Mouse (Mus musculus): ENCODE results near the gene Dlg5. TPM values are rescaled to one million over a fixed set of nuclear protein-coding genes. Genes with fewer than 3 reads are reported as not detected.

The Dlg5 gene
- polyA plus RNA-seq, 1 experiment from 2014 or later = 18.4 TPM

GRCm38 (mm10) chr14:24189598-24189997 lies 56.1 kb downstream of the Dlg5 start:
- no peaks in the 10 kb centered on the region; the same call in 1 of the 2 replicates for H3K36me3 ChIP-seq (ENCODE audit: control insufficient read depth, insufficient read depth, low read length)
- 62% methylated on average over 7 of the region's 7 CpGs for WGBS
- H3K4me2 ChIP-seq (ENCODE audit: low read length) = no peak overlapping the region
- H3K4me1 ChIP-seq (ENCODE audit: control insufficient read depth, insufficient read depth, low read depth, low read length) = peaks cover 3% of the 10 kb centered on the region; the same call in 1 of the 2 replicates
- H3K9me3 ChIP-seq (ENCODE audit: control insufficient read depth, low read length) = no peaks in the 10 kb centered on the region
- H3K9ac ChIP-seq (ENCODE audit: low read depth, low read length) = no peak overlapping the region
- H3K27ac ChIP-seq (ENCODE audit: low read depth, low read length) = no peak overlapping the region
- ATAC-seq = no peak
- no peaks in the 10 kb centered on the region for H3K27me3 ChIP-seq (replicated peaks; ENCODE audit: control insufficient read depth, insufficient read depth, low read length)
- no peak overlapping the region for H3K4me3 ChIP-seq (ENCODE audit: low read length)

DNA sequence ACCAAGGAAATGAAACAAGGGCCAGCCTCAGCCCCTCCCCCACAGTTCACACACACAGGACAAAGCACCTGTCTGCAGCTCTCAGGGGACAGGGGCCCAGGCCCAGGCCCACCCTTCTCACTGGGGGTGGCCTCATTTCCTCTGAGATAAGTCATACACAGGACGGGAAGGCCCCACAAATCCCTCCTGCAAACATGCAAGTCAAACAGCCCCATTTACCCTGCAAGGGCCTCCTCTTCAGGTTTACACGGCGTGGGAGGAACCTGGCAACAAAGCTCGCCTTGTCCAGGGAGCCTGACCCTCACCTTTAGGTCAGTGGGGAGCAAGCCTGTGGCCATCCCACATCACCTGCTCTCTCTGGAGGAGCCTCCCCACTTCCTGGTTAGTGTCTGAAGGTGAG lies 60.2 kb downstream of the Dlg5 start:
- no peak for ATAC-seq
- no peaks in the 10 kb centered on the region; the same call in 1 of the 2 replicates for H3K36me3 ChIP-seq (ENCODE audit: control insufficient read depth, insufficient read depth, low read length)
- no peaks in the 10 kb centered on the region for H3K9me3 ChIP-seq (ENCODE audit: control insufficient read depth, low read length)
- no peaks in the 10 kb centered on the region for H3K27me3 ChIP-seq (replicated peaks; ENCODE audit: control insufficient read depth, insufficient read depth, low read length)
- WGBS = 54% methylated on average over 4 of the region's 4 CpGs
- no peak overlapping the region for H3K9ac ChIP-seq (ENCODE audit: low read depth, low read length)
- no peak overlapping the region for H3K4me3 ChIP-seq (ENCODE audit: low read length)
- no peak overlapping the region for H3K4me2 ChIP-seq (ENCODE audit: low read length)
- peaks cover 7% of the 10 kb centered on the region for H3K4me1 ChIP-seq (ENCODE audit: control insufficient read depth, insufficient read depth, low read depth, low read length)
- H3K27ac ChIP-seq (ENCODE audit: low read depth, low read length) = no peak overlapping the region

DNA sequence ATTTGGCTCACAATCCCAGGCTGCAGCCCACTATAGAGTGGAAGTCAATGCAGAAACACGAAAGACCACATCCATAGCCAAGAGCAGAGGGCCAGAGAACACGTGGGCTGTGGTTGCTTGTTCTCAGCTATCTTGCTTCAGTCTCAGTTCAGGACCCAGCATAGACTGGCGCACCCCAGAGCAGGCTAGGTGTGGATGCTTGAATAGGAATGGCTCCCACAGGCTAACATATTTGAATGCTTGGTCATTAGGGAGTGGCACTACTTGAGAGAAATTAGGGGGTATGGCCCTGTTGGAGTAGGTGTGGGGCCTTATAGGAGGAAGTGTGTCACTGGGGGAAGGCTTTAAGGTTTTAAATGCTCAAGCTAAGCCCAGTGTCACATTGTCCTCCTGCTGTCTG lies 62.8 kb downstream of the Dlg5 start:
- no peaks in the 10 kb centered on the region for H3K27me3 ChIP-seq (replicated peaks; ENCODE audit: control insufficient read depth, insufficient read depth, low read length)
- WGBS = 81% methylated on average over 3 of the region's 3 CpGs
- peaks cover 5% of the 10 kb centered on the region for H3K4me1 ChIP-seq (ENCODE audit: control insufficient read depth, insufficient read depth, low read depth, low read length)
- H3K4me3 ChIP-seq (ENCODE audit: low read length) = no peak overlapping the region
- H3K4me2 ChIP-seq (ENCODE audit: low read length) = no peak overlapping the region
- H3K36me3 ChIP-seq (ENCODE audit: control insufficient read depth, insufficient read depth, low read length) = no peaks in the 10 kb centered on the region; the same call in 1 of the 2 replicates
- no peak for ATAC-seq
- H3K27ac ChIP-seq (ENCODE audit: low read depth, low read length) = no peak overlapping the region
- no peaks in the 10 kb centered on the region for H3K9me3 ChIP-seq (ENCODE audit: control insufficient read depth, low read length)
- no peak overlapping the region for H3K9ac ChIP-seq (ENCODE audit: low read depth, low read length)

DNA sequence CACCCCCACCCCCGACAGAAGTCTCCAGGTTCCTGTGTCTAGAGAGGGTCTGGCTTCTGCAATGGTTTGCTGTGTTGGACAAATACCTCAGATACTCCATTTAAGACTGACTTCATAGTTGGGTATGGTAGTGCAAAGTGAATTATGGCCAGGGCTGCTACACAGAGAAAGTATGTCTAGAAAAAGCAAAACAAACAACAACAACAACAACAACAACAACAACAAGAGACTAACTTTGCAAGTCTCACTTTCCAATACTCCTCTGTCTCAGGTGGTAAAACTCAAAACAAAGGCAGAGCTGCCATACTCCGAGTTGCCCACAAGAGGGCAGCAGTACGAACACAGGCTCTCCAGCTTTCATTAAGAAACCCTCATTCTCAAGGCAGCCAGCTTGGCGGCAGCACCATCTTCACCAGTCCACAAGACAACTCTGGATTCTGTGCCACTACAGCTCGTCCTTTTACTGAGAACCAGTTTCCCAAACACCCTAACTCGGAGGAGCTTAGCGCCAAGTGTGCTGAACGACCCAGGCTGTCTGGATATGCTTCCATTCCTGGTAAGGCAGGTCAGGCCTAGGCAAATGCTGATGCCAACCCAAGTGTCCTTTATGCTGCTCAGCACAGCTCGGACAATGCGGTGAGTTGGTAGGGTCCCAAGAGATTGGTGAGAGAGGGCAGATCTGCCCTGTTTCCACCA lies 63.8 kb downstream of the Dlg5 start:
- H3K36me3 ChIP-seq (ENCODE audit: control insufficient read depth, insufficient read depth, low read length) = no peaks in the 10 kb centered on the region
- H3K9me3 ChIP-seq (ENCODE audit: control insufficient read depth, low read length) = no peaks in the 10 kb centered on the region
- ATAC-seq = peak; percentile 81

DNA sequence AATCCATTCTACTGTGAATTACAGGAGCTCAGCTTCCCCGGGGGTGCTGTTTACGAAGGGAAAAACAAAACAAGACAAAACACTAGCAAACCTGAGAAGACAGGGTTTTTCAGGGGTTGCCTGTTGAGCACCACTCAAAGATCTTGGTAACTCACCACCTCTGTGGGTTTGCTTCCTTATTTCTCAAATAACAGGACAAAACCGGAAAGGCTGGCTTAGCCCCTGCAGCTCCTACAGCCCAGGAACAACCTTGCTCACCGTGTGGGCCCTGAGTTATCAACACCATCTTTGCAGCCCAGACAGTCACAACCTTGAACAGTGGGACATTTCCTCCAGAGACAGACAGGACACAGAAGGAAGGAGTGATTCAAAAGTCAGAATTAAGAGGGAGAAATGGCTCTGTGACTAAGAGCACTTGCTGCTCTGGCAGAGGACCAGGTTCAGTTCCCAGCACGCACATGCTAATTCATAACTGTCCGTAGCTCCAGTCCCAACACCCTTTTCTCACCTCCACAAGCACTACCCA lies 66.2 kb downstream of the Dlg5 start:
- Histone ChIP-seq H3K27me3 (replicated peaks; ENCODE audit: control insufficient read depth, insufficient read depth, low read length) (no peaks in the 10 kb centered on the region), H3K4me3 (ENCODE audit: low read length) (no peak overlapping the region), H3K4me2 (ENCODE audit: low read length) (no peak overlapping the region), H3K9me3 (ENCODE audit: control insufficient read depth, low read length) (no peaks in the 10 kb centered on the region), H3K36me3 (ENCODE audit: control insufficient read depth, insufficient read depth, low read length) (peaks cover 6% of the 10 kb centered on the region), H3K9ac (ENCODE audit: low read depth, low read length) (no peak overlapping the region), H3K4me1 (ENCODE audit: control insufficient read depth, insufficient read depth, low read depth, low read length) (peaks cover 5% of the 10 kb centered on the region), H3K27ac (ENCODE audit: low read depth, low read length) (no peak overlapping the region)
- 72% methylated on average over 6 of the region's 6 CpGs for WGBS
- no peak for ATAC-seq

More for the DNA sequence above, 63.8 kb downstream of the Dlg5 start:
- H3K9ac ChIP-seq (ENCODE audit: low read depth, low read length) = no peak overlapping the region
- no peak overlapping the region for H3K4me3 ChIP-seq (ENCODE audit: low read length)
- peak overlapping the region; percentile 14 for H3K27ac ChIP-seq (ENCODE audit: low read depth, low read length)
- 17% methylated on average over 10 of the region's 10 CpGs for WGBS
- H3K27me3 ChIP-seq (replicated peaks; ENCODE audit: control insufficient read depth, insufficient read depth, low read length) = no peaks in the 10 kb centered on the region
- no peak overlapping the region for H3K4me2 ChIP-seq (ENCODE audit: low read length)
- peaks cover 5% of the 10 kb centered on the region for H3K4me1 ChIP-seq (ENCODE audit: control insufficient read depth, insufficient read depth, low read depth, low read length)

DNA sequence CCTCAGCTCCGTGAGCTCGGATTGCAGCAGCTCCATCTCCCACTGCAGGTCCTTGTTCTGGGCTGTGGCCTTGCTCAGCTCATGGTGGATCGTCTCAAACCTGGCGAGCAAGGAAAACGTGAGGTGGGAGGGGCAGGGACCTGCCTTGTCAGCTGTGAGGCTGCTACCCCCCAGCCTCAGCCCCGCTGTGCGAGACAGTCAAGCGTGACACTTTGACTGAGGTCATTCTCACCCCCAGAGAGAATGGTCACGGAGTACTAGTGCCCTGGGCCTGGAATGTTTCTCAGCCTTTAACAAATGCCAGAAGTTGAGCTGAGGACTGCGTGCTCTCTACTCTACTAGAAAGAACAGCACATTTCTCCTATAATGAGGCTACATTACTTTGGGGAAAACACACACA lies 69.1 kb downstream of the Dlg5 start:
- no peaks in the 10 kb centered on the region for H3K4me1 ChIP-seq (ENCODE audit: control insufficient read depth, insufficient read depth, low read depth, low read length)
- no peak overlapping the region for H3K4me2 ChIP-seq (ENCODE audit: low read length)
- no peak overlapping the region for H3K4me3 ChIP-seq (ENCODE audit: low read length)
- H3K9ac ChIP-seq (ENCODE audit: low read depth, low read length) = no peak overlapping the region
- 55% methylated on average over 10 of the region's 10 CpGs for WGBS
- H3K27me3 ChIP-seq (replicated peaks; ENCODE audit: control insufficient read depth, insufficient read depth, low read length) = no peaks in the 10 kb centered on the region
- H3K27ac ChIP-seq (ENCODE audit: low read depth, low read length) = no peak overlapping the region
- ATAC-seq = no peak
- H3K36me3 ChIP-seq (ENCODE audit: control insufficient read depth, insufficient read depth, low read length) = peaks cover 6% of the 10 kb centered on the region
- H3K9me3 ChIP-seq (ENCODE audit: control insufficient read depth, low read length) = no peaks in the 10 kb centered on the region

GRCm38 (mm10) chr14:24173326-24173725 lies 72.4 kb downstream of the Dlg5 start:
- Histone ChIP-seq H3K4me1 (ENCODE audit: control insufficient read depth, insufficient read depth, low read depth, low read length) (no peaks in the 10 kb centered on the region), H3K9me3 (ENCODE audit: control insufficient read depth, low read length) (no peaks in the 10 kb centered on the region), H3K4me3 (ENCODE audit: low read length) (no peak overlapping the region), H3K4me2 (ENCODE audit: low read length) (no peak overlapping the region), H3K27me3 (replicated peaks; ENCODE audit: control insufficient read depth, insufficient read depth, low read length) (no peaks in the 10 kb centered on the region), H3K9ac (ENCODE audit: low read depth, low read length) (no peak overlapping the region), H3K36me3 (ENCODE audit: control insufficient read depth, insufficient read depth, low read length) (peaks cover 28% of the 10 kb centered on the region), H3K27ac (ENCODE audit: low read depth, low read length) (no peak overlapping the region)
- WGBS = 39% methylated on average over 6 of the region's 6 CpGs
- ATAC-seq = no peak

- Histone ChIP-seq H3K9ac (ENCODE audit: low read depth, low read length) (no peak overlapping the region), H3K36me3 (ENCODE audit: control insufficient read depth, insufficient read depth, low read length) (peaks cover 28% of the 10 kb centered on the region), H3K27me3 (replicated peaks; ENCODE audit: control insufficient read depth, insufficient read depth, low read length) (no peaks in the 10 kb centered on the region), H3K27ac (ENCODE audit: low read depth, low read length) (no peak overlapping the region), H3K4me1 (ENCODE audit: control insufficient read depth, insufficient read depth, low read depth, low read length) (no peaks in the 10 kb centered on the region), H3K4me3 (ENCODE audit: low read length) (no peak overlapping the region), H3K9me3 (ENCODE audit: control insufficient read depth, low read length) (no peaks in the 10 kb centered on the region), H3K4me2 (ENCODE audit: low read length) (no peak overlapping the region)
- 78% methylated on average over 13 of the region's 13 CpGs for WGBS
- no peak for ATAC-seq
These were observed 73.9 kb downstream of the Dlg5 start for GRCm38 (mm10) chr14:24171639-24172311.

DNA sequence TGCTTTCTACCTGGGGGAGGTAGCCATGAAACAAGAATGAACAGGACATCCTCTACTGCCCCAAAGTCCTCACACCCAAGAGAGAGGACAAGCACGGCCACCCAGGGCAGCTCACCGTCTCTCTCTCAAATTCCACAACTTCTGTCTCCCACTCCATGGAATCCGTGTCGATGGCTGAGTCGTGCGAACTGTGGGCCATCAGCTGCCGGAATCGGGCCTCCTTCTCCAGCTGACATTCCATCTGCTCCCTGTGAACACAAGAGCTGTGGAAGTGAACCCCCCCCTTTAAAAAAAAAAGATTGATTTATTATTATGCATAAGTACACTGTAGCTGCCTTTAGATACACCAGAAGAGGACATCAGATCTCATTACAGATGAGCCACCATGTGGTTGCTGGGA lies 79.7 kb downstream of the Dlg5 start:
- no peak overlapping the region for H3K9ac ChIP-seq (ENCODE audit: low read depth, low read length)
- ATAC-seq = no peak
- H3K4me3 ChIP-seq (ENCODE audit: low read length) = no peak overlapping the region
- H3K27me3 ChIP-seq (replicated peaks; ENCODE audit: control insufficient read depth, insufficient read depth, low read length) = no peaks in the 10 kb centered on the region
- H3K9me3 ChIP-seq (ENCODE audit: control insufficient read depth, low read length) = no peaks in the 10 kb centered on the region
- no peak overlapping the region for H3K4me2 ChIP-seq (ENCODE audit: low read length)
- no peaks in the 10 kb centered on the region for H3K4me1 ChIP-seq (ENCODE audit: control insufficient read depth, insufficient read depth, low read depth, low read length)
- 98% methylated on average over 8 of the region's 8 CpGs for WGBS
- H3K36me3 ChIP-seq (ENCODE audit: control insufficient read depth, insufficient read depth, low read length) = peaks cover 43% of the 10 kb centered on the region
- H3K27ac ChIP-seq (ENCODE audit: low read depth, low read length) = no peak overlapping the region
